Mouse (Mus musculus) cerebellum, adult 9-11 months (tissue): ENCODE results near the gene Gm17604.

Experiments used
- DNase-seq: peaks from one replicate; pipeline ENCODE4 v3.0.0; 2022

Gm17604 gene

GRCm38 (mm10) chrX:165004779-165005324, at the start of gene Gm17604:
Gene Gm17604, minus strand, starts transcription at chrX:165004829.
- no peak for DNase-seq

- no peak for DNase-seq
These were observed 45.3 kb upstream of the Gm17604 start for GRCm38 (mm10) chrX:165049929-165050328.

GRCm38 (mm10) chrX:165003141-165003540, 1.5 kb downstream of the Gm17604 start:
- DNase-seq = no peak

DNA sequence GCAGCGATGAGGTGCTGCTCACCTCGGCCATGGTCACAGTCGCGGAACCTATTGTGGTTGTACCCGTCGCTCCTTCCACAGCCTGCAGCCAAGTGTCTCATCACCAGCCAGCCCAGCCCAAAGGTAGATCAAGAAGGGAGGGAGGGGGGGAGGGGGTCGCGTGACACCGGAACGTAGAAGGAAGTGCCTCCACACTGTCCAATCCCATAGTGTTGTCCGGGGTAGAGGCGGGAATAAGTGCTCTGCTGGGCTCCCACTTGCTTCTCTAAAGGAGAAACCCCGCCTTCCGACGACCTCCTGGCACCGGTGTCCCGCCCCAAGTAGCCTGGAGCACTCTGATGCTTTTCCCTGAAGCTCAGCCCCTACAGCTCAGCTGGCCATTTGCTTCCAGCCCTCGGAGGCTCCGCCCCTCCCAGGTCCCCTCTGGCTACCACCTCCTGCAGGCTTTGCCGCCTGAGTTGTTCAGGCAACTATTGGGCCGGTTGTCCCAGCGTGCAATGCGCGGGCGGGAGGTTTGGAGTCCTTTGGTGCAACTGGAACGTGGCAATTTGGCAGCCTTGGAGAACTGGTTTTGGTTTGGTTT, 24.3 kb downstream of the Gm17604 start, which contains the start of the genes Mospd2 and Fancb:
TSS of gene Mospd2 (minus strand) at position 183 of the 583 bp plus-strand sequence.
TSS of gene Fancb (plus strand) at position 400 of the 583 bp plus-strand sequence.
- peak; percentile 95 for DNase-seq

- no peak for DNase-seq
These were observed 25.8 kb downstream of the Gm17604 start for GRCm38 (mm10) chrX:164978866-164979265.

- DNase-seq = no peak
These were observed 33.4 kb downstream of the Gm17604 start for GRCm38 (mm10) chrX:164971206-164971605.

- no peak for DNase-seq
These were observed 38.7 kb downstream of the Gm17604 start for GRCm38 (mm10) chrX:164965750-164966448.
